ENCODE assay signal across 35 mouse cellular contexts in genomic region chr17:48215429-48215828, GRCm38 (mm10). TPM values are rescaled to one million over a fixed set of nuclear protein-coding genes. Genes with fewer than 3 reads are reported as not detected.
"Had no signal": no experiment of that assay in that cellular context is flagged by ENCODE, and none has a peak within 500 bp of the region (broad histone marks: within the 10 kb centered on the region; RNA-seq: fewer than 3 reads in every experiment).

No protein-coding gene starts in this region.

- H3K27ac ChIP-seq: gastrocnemius, adult 2 months; heart, embryonic 10.5 days; hindbrain, embryonic 10.5 days; hindbrain, embryonic 12.5 days; hindbrain, embryonic 14.5 days; intestine, embryonic 15.5 days; layer of hippocampus, adult 2 months; left cerebral cortex, adult 2 months; limb, embryonic 10.5 days; limb, embryonic 12.5 days had no signal

- H3K4me1 ChIP-seq: heart, embryonic 10.5 days; heart, embryonic 12.5 days; hindbrain, embryonic 10.5 days; hindbrain, embryonic 12.5 days; intestine, embryonic 15.5 days; limb, embryonic 10.5 days; limb, embryonic 12.5 days had no signal

- H3K27me3 ChIP-seq: heart, embryonic 12.5 days; hindbrain, embryonic 12.5 days; intestine, embryonic 15.5 days; limb, embryonic 12.5 days had no signal

- H3K9ac ChIP-seq: heart, embryonic 12.5 days; hindbrain, embryonic 12.5 days; hindbrain, embryonic 14.5 days; intestine, embryonic 15.5 days; limb, embryonic 12.5 days had no signal

- H3K4me3 ChIP-seq: gastrocnemius, adult 2 months; heart, embryonic 10.5 days; heart, embryonic 12.5 days; hindbrain, embryonic 10.5 days; hindbrain, embryonic 12.5 days; intestine, embryonic 15.5 days; layer of hippocampus, adult 2 months; left cerebral cortex, adult 2 months; limb, embryonic 10.5 days; limb, embryonic 12.5 days had no signal

- DNase-seq: gastrocnemius, adult 2 months; gastrocnemius, postnatal 10 days; gastrocnemius, postnatal 25 days; heart, postnatal 10 days; heart, postnatal 4 days; kidney, adult 18-20 months; kidney, adult 8-10 months; kidney, postnatal 10 days; kidney, postnatal 25 days; kidney, postnatal 4 days; liver had no signal

- H3K36me3 ChIP-seq: heart, embryonic 10.5 days; heart, embryonic 12.5 days; hindbrain, embryonic 10.5 days; hindbrain, embryonic 12.5 days; intestine, embryonic 15.5 days; limb, embryonic 10.5 days; limb, embryonic 12.5 days had no signal

RNA-seq across cellular contexts. Expression of gene Trem1, which starts 17.1 kb away (rescaled TPM):
- total RNA-seq: gastrocnemius, adult 2 months; gastrocnemius, postnatal 25 days; heart, postnatal 25 days; layer of hippocampus, adult 2 months; layer of hippocampus, postnatal 10 days; layer of hippocampus, postnatal 25 days; left cerebral cortex, adult 2 months; left cerebral cortex, postnatal 14 days; left cerebral cortex, postnatal 36 days had no signal
- polyA plus RNA-seq: frontal cortex, adult 2 months; hindbrain, embryonic 10.5 days; hindbrain, embryonic 14.5 days; hindbrain, embryonic 16.5 days; inflammation-experienced regulatory T-cells, adult 6 months; kidney, embryonic 14.5 days; limb, embryonic 10.5 days; limb, embryonic 12.5 days had no signal

RNA-seq across cellular contexts. Expression of gene Trem3, which starts 32.1 kb away (rescaled TPM):
- total RNA-seq: gastrocnemius, adult 2 months; gastrocnemius, postnatal 25 days; heart, adult 8-10 months; heart, postnatal 10 days; heart, postnatal 25 days; layer of hippocampus, adult 2 months; layer of hippocampus, postnatal 10 days; layer of hippocampus, postnatal 25 days had no signal
- polyA plus RNA-seq: heart, embryonic 10.5 days; heart, embryonic 12.5 days; heart, embryonic 14.5 days; heart, embryonic 16.5 days; hindbrain, embryonic 10.5 days; hindbrain, embryonic 12.5 days; hindbrain, embryonic 14.5 days; hindbrain, embryonic 16.5 days; inflammation-experienced regulatory T-cells, adult 6 months; intestine, postnatal 0 days; kidney, embryonic 14.5 days; limb, embryonic 12.5 days; limb, embryonic 14.5 days had no signal

RNA-seq across cellular contexts. Expression of gene A530064D06Rik, which starts 48.4 kb away (rescaled TPM):
- total RNA-seq: gastrocnemius, adult 2 months; gastrocnemius, postnatal 25 days; heart, postnatal 10 days; heart, postnatal 25 days; heart, postnatal 4 days; layer of hippocampus, adult 2 months; layer of hippocampus, postnatal 10 days; layer of hippocampus, postnatal 25 days; left cerebral cortex, adult 2 months; left cerebral cortex, postnatal 14 days; left cerebral cortex, postnatal 36 days had no signal
- polyA plus RNA-seq: frontal cortex, adult 2 months; heart, embryonic 10.5 days; heart, embryonic 12.5 days; heart, embryonic 14.5 days; hindbrain, embryonic 10.5 days; hindbrain, embryonic 12.5 days; hindbrain, embryonic 14.5 days; hindbrain, embryonic 16.5 days; intestine, postnatal 0 days; kidney, embryonic 14.5 days; limb, embryonic 10.5 days; limb, embryonic 12.5 days had no signal

RNA-seq across cellular contexts. Expression of gene Treml4, which starts 48.7 kb away (rescaled TPM):
- total RNA-seq: gastrocnemius, adult 2 months; gastrocnemius, postnatal 25 days; layer of hippocampus, adult 2 months; layer of hippocampus, postnatal 10 days; layer of hippocampus, postnatal 25 days; left cerebral cortex, postnatal 14 days; left cerebral cortex, postnatal 36 days had no signal
- polyA plus RNA-seq: hindbrain, embryonic 10.5 days; hindbrain, embryonic 12.5 days; limb, embryonic 10.5 days; limb, embryonic 12.5 days had no signal
